Mouse (Mus musculus) lung, adult 2 months (tissue): ENCODE data around the gene Ift43.

ENCODE experiments used
- CTCF ChIP-seq: fragments of 200-500 bp; IDR thresholded peaks from 2 replicates; pipeline ENCODE4 v1.5.1; 2011; ENCODE audit warnings: mild to moderate bottlenecking, low read length, control low read depth; ENCODE audit not compliant: insufficient read depth
- POLR2A ChIP-seq: fragments of 200-500 bp; IDR thresholded peaks from 2 replicates; pipeline ENCODE4 v1.6.1; 2011; ENCODE audit warnings: low read depth, mild to moderate bottlenecking, control low read depth, low read length, borderline replicate concordance; ENCODE audit errors: extremely low read depth

DNA sequence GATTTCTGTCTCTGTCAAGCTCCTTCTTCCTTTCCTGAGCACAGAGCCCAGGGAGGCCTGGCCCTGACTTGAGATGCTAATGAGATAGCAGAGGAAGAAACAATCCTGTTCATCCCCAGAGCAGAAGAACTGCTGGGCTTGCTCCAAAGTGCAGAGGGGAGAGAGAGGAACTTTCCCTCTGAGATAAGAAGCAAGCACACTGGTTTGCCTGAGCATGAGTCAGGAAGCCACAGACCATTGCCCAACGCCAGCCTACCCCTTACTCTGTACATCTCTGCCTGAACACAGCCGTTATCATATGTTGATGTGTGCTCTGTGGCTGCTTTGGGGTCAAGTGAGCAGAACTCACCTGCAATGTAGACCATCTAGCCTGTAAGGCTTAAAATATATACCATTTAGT lies 83.9 kb downstream of the Ift43 start:
- TF ChIP-seq POLR2A (no peak), CTCF (no peak)
